Mouse (Mus musculus): ENCODE measurements at regions not wholly inside any gene's neighbourhood (a gene's known extent, or its start where the extent isn't known, plus 50 kb on each side); places are given as distances from the start of the nearest gene placed in this dataset.

DNA sequence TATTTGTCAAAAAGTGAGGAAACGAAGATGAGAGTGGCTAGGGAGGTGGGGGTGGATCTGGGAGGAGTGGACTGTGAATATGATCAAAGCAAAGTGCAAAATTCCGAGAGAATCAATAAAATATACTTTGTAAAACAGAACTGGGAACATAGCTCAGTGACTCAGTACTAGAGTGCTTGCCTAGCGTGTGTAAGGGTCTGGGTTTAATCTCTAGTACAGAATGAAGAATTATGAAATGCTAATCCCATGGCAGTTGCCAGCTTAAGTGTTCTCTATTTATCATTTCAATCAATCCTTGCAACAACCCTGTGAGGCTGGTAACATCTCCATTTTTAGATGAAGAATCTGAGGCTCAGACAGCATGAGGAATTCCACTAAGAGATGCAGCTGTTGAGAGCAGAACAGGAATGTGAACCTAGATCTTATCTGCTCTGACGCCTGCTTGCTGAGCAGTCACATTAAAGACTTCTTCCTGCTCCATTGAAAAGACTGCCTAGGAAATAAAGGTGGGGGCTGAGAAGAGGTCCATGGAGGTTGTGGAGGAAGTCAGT lies 152.5 kb downstream of the Nr2f2 start:
- TF ChIP-seq CTCF (IDR thresholded peaks at IDR 0.05; ENCODE audit: borderline replicate concordance, extremely low read depth, insufficient read depth, insufficient read length) (no peak), POLR2A (IDR thresholded peaks at IDR 0.05; ENCODE audit: borderline replicate concordance, extremely low read depth, insufficient read depth, insufficient read length, poor library complexity, severe bottlenecking) (no peak)
